Mouse (Mus musculus) left cerebral cortex, postnatal 25 days (tissue): ENCODE measurements around the gene Nudt9. TPM values are rescaled to one million over a fixed set of nuclear protein-coding genes. Genes with fewer than 3 reads are reported as not detected.

Experiments
- DNase-seq, 2 experiments: peaks; one replicate each; pipeline ENCODE4 v3.0.0; 2022; ENCODE audit warnings: low spot score in 2 of 2, mixed read lengths in 1 of 2
- intact Hi-C: fragments of 180-260 bp; cut with DNase I; formaldehyde crosslinking; loops from one replicate; pipeline ENCODE4 v1.15.1; 2025
- microRNA-seq, 2 experiments: library from miRNA; unstranded; fragments of <30 nt; microRNA quantifications; one replicate each; pipeline ENCODE4 v1.2.0; 2022
- total RNA-seq, 2 experiments: library from RNA; stranded (reverse); gene quantifications; 2 replicates each; pipeline ENCODE4 v1.2.3; 2021

Nudt9 gene
- total RNA-seq, 2 experiments from 2014 or later, result 59.4 to 59.9 TPM

DNA sequence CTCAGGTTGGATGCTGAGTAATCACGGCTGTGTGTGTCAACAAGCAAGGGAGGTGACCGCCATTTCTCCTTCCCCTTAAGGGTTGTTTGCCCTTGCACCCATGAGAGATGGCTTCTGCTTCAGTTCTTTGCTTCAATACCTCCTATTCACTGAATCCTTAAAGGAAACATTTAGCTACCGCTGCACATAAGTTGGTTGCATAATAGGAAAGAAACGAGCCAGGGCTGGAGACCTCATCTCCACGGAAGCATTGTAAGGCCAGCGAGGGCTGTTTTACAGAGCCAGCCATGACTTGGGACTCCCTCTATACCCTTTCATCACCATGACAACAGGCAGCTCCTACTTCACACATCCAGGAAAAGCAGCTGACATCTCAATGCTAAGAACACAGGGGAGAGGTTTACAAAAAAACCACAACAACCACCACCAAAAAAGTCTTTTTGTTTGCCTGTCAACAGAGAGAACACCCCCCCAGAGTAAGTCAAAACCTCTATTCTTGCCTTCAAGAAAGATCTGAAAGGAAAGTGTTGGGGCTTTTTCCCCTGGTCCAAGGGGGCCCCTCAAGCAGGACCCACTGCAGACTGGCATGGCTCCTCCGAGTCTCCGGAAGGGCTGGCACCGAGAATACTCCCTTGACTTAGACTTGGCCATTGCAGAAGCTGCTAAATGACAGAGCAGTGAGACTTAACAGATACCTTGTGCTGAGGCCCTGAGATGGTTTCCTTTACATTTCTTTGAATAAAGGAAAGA, 64.2 kb downstream of the Nudt9 start:
- intact Hi-C loops, result loop anchor here (10.0 kb wide), 1 partner anchor 344 kb away; the partner anchor contains the start of gene Pkd2

DNA sequence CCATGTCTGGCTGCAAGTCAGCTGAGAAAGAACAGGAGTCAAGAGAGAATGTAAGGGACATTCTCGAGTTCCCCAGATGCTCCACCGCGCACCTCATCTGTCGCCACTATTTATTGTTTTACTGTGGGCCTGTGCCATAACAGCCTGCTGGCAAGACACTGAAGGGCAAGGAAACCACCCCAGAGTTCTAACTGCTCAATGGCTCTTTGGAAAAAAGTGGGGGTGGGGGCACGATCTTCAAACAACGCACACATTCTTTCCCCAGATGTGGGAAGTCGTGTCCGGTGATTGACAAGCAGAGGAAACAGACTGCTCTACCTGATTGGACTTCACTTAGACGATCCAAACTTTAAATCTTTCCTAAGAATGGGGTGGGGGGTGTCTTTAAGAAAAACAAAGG, 65.9 kb downstream of the Nudt9 start:
- DNase-seq, result peak; percentile 47 to 53
- intact Hi-C loops, result loop anchor here (10.0 kb wide), 1 partner anchor 343 kb away; the partner anchor contains the start of gene Pkd2

More for the DNA sequence above, 64.2 kb downstream of the Nudt9 start:
- DNase-seq, result peak; percentile 79 to 90

DNA sequence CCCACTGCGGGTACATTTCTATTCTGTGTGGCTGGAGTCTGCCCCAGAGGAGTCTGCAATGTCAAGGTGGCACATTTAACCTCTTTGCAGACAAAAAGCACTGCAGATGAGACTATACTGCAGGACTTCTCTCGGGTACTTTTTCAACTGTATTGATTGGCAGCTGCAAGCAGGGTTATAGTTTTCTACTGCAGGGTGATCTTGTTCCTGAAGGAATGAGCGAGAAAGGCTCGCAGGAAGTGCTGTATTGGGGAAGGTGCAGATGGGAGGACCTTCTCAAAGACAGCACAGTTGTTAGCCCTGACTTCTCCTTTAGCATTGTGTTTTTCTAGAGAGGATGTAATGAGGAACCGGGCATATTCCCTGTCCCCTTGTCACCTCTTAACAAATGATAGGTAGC, 66.4 kb downstream of the Nudt9 start:
- peak in 1 of 2 experiments; percentile 55 for DNase-seq

DNA sequence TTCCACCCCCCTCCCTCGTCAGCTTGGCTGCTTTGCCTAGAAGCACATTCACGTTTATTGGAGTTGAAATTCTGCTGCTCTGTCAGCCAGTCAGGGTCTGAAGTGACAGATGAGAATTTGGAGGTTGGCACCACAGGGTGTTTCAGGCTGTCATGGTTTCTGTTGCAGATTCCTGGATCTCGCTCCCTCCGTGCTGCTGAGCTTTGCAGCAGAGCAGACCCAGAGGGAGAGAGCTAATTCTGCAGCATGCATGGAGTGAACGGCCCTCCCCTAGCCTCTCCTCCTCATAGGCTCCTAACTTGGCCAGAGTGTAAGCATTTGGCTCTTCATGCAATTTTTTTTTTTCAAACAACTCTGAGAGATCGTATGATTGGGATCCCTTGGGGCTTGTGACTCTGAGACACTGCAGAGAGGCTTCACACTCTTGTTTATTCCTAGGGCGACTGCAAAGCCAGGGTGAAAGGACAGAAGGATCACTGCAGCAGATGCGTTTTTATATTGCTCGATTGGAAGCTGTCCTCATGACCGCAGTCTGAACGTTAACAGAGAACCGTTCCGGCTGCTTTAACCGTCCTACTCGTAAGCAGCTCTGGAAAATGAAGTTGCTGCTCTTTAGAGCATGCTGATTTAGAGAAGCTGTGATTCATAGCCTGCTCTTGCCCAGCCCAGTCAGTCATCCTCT, 67.5 kb downstream of the Nudt9 start, which contains the start of gene Sparcl1:
Gene Sparcl1 (minus strand): TSS at position 243 of the 682 bp plus-strand sequence.
- intact Hi-C loops, result loop anchor here (10.0 kb wide), 1 partner anchor 341 kb away; the partner anchor contains the start of gene Pkd2
- peak; percentile 63 to 80 for DNase-seq

More for the DNA sequence above, 66.4 kb downstream of the Nudt9 start:
- intact Hi-C loops, result loop anchor here (10.0 kb wide), 1 partner anchor 342 kb away; the partner anchor contains the start of gene Pkd2

Small RNA genes lying within 50 kb of the gene (microRNA-seq; reads per million reads assigned to microRNA genes)
- gene Mir5619, result 0 to 0.50 reads per million in 2 experiments

Other genes with a start within 250 kb of the Nudt9 start
- gene Klhl8, start 135.0 kb upstream of the Nudt9 start, total RNA-seq, result 10 to 100 TPM; 37.8 to 39.3 TPM
- under 1 TPM; 0.37 to 0.50 TPM for gene Hsd17b13, start 68.9 kb upstream of the Nudt9 start, total RNA-seq
- 10 to 100 TPM; 38.2 to 39.8 TPM for gene Hsd17b11, start 24.4 kb upstream of the Nudt9 start, total RNA-seq
- gene Gm17660, start 31.3 kb downstream of the Nudt9 start, total RNA-seq, result not detected
- gene Sparcl1, start 67.4 kb downstream of the Nudt9 start, total RNA-seq, result 1,000 to 10,000 TPM; 1,388 to 1,439 TPM
- not detected for gene Dspp, start 124.4 kb downstream of the Nudt9 start, total RNA-seq
- 1 to 10 TPM; 3.3 to 3.8 TPM for gene Dmp1, start 156.3 kb downstream of the Nudt9 start, total RNA-seq